Mouse (Mus musculus) R1 (cell line): Measurements from ENCODE around the gene Lect2.
A peak's percentile ranks its signal among the peaks of the same experiment; 100 is the strongest.

ENCODE experiments used
- DNase-seq: peaks from one replicate; pipeline ENCODE4 v3.0.0-alpha.2; 2018; ENCODE audit warnings: low read depth, low spot score

Gene Lect2

DNA sequence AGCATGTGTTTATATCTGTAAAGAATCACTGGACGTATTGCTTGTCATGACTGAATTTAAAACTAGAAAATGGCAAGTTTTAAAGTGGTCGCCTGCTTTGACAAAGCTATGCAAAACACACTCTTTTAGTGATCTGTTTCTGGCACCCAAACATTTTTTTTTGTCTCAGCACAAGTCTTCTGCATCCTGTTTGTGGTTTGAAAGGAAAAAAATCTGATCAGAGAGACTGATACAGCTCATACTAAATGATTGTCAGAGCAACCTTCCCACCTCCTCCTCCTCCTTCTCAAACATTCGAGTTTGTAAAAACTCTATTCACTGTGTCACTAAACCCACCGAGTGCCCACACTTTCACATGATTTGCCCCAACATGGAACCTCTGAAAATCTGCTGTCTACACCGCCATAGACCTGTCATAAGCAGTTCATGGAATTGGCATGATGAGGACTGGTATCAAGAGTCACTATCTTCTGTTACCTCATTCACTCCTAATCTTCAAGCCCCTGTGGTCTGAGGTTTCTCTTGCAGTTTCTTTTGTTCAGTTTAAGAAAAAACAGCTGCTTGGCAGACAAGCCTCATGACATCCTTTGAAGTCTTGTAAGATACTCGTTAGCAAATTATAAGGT, 41.3 kb downstream of the Lect2 start:
- DNase-seq, result no peak

DNA sequence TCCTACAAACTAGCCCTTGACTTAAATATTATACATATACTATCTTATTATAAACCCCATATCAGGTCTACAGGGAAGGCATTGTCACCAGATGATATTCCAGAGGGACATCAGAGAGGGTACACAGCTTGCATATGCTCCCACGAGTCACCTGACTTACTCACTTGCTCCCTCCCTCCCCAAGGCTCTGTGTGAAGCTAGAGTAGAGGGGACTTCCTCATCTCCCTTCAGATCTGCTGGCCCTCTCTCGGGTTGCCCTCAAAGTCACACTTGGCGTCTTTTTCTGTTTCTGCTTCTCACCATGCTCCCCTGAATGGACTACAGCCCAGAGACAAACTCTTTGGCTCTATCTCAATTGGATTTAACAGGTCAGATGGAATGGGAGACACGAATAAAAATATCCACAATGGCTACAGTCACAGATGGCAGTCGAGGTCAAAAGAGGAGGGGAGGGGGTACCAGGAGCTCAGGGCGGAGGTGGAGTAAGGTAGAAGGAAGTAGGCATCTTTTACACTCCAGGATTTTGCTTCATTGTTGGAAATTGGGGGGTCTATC, 46.4 kb downstream of the Lect2 start:
- DNase-seq, result no peak

DNA sequence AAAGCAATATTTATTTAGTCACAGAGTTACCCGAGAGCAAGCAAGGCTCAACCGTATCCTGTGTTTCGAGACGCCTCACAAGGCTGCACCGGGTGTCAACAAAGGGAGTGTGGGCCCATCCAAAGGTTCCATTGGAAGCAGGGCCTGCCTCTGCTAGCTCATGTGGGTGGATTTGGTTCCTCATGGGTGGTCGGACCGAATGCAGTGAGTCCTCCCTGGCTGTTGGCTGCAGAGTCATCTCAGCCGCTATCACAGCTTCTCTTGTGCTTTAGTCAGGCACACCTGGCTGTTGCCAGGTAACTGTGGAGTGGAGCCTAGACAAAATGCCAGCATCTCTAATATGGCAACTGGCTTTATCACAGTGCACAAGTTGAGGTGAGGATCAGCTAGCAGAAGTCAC, 47.7 kb downstream of the Lect2 start:
- DNase-seq, result no peak

DNA sequence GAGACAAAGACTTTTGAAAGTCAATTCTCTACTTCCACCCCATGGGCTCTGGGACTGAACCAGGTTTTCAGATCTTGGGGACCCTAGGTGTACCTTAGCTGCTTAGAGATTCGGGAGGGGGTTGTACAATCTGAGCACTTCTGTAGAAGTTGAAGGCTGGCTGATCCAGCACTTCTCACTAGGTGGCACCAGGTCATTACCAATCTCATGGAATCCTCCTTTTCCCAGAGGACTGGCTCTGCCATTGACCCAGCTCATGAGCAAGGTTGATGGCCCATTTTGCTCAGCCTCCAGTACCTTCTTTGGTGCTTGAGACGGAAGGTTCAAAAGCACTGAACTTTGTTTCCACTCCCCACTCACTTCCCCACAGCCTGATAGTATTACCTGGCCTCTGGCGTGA, 48.2 kb downstream of the Lect2 start:
- DNase-seq, result peak; percentile 16

DNA sequence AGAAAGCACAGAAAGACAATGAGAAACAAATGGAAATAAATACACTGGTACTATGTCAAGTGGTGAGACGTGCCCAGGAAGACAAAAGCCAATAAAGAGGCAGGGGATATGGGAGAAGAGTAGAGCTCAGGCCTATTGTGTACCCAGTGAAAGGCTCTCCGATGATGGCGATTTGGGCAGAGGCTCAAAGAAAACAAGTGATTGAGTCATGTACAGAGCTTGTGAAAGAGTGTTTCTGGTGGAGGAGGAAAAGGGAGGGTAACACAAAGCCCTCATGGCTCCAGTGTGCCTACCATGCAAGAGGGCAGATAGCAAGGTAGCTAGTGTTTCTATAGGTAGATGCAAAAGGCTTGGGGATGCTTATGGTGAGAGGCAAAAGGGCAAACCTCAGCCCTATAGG, 53.9 kb downstream of the Lect2 start:
- no peak for DNase-seq
